Mouse (Mus musculus) hindbrain, embryonic 16.5 days (tissue): ENCODE measurements around the gene Htr1d. TPM values are rescaled to one million over a fixed set of nuclear protein-coding genes. Genes with fewer than 3 reads are reported as not detected.
A peak's percentile ranks its signal among the peaks of the same experiment; 100 is the strongest.

Source experiments
- ATAC-seq: fragments of 200-750 bp; cut with Nextera tagmentation; 2 replicates; pipeline ENCODE4 v1.8.0; 2017; ENCODE audit warnings: moderate TSS enrichment, moderate library complexity
- H3K27ac ChIP-seq: fragments of 300-500 bp; sonication (generic); 2 replicates; pipeline ENCODE4 v1.5.1; 2014; ENCODE audit warnings: low read depth, mild to moderate bottlenecking, control low read depth, low read length, moderate library complexity
- H3K27me3 ChIP-seq: fragments of 300-500 bp; sonication (generic); replicated peaks from 2 replicates; pipeline ENCODE4 v1.6.1; 2014; ENCODE audit warnings: low read length; ENCODE audit not compliant: control insufficient read depth, insufficient read depth
- H3K36me3 ChIP-seq: fragments of 300-500 bp; sonication (generic); 2 replicates; pipeline ENCODE4 v1.6.1; 2014; ENCODE audit warnings: mild to moderate bottlenecking, low read length, moderate library complexity, mixed read lengths; ENCODE audit not compliant: control insufficient read depth, insufficient read depth
- H3K4me1 ChIP-seq: fragments of 300-500 bp; sonication (generic); 2 replicates; pipeline ENCODE4 v1.6.1; 2014; ENCODE audit warnings: low read depth, low read length; ENCODE audit not compliant: control insufficient read depth, insufficient read depth
- H3K4me2 ChIP-seq: fragments of 300-500 bp; sonication (generic); 2 replicates; pipeline ENCODE4 v1.6.1; 2014; ENCODE audit warnings: mild to moderate bottlenecking, low read length, control low read depth, moderate library complexity
- H3K4me3 ChIP-seq: fragments of 300-500 bp; sonication (generic); 2 replicates; pipeline ENCODE4 v1.5.1; 2014; ENCODE audit warnings: mild to moderate bottlenecking, low read length, control low read depth, moderate library complexity
- H3K9ac ChIP-seq: fragments of 300-500 bp; sonication (generic); 2 replicates; pipeline ENCODE4 v1.6.1; 2014; ENCODE audit warnings: low read depth, mild to moderate bottlenecking, control low read depth, low read length, moderate library complexity
- H3K9me3 ChIP-seq: fragments of 300-500 bp; sonication (generic); 2 replicates; pipeline ENCODE4 v1.6.1; 2014; ENCODE audit warnings: mild to moderate bottlenecking, low read length, moderate library complexity; ENCODE audit not compliant: control insufficient read depth
- WGBS: fragments of 180-500 bp; shearing (Covaris S2); extraction: QIAGEN DNeasy Blood & Tissue Kit; methylation state at CpG from one replicate; pipeline ENCODE4 v1.1.7; 2014; 5-methylcytosine and 5-hydroxymethylcytosine counted together
- polyA plus RNA-seq: library from polyadenylated mRNA; unstranded; fragments of >200 nt; fragmentation: Nextera tagmentation; extraction: Ambion mirVana; gene quantifications from 2 replicates; pipeline ENCODE4 v1.2.1, GENCODE M21; 2015

Htr1d gene
- 3.7 and 4.7 TPM in 2 replicates for polyA plus RNA-seq

DNA sequence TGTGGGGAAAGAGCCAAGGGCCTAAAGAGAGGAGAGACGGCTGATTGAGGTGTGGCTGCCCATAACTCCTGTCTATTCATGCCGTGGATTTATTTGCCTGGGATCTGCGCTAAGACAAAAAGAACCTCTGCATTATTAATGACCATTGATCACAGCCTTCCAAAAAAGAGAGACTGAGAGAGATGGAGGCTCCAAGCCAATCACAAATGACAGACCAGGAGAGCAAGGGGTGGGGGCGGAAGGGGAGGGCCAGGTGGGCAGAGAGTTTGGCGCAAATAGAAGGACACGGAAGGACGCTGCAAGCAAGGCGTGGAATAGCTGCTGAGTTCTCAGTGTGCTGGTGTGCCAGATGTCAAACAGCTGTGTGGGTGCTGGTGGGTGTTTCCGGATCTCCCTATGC, at the start of gene Htr1d:
Gene Htr1d, plus strand, starts transcription at position 301 of the 400 bp plus-strand sequence.
- H3K4me1 ChIP-seq, result peaks cover 12% of the 10 kb centered on the region
- ATAC-seq, result no peak
- peak within 1 kb of the TSS; percentile 91 for H3K4me2 ChIP-seq
- H3K36me3 ChIP-seq, result no peaks in the 10 kb centered on the region
- no peaks in the 10 kb centered on the region for H3K9me3 ChIP-seq
- peak within 1 kb of the TSS; percentile 64 for H3K9ac ChIP-seq
- peak within 1 kb of the TSS; percentile 52 for H3K4me3 ChIP-seq
- WGBS, result 70% methylated on average over 9 of the region's 9 CpGs
- H3K27me3 ChIP-seq, result peaks cover 10% of the 10 kb centered on the region
- no peak within 1 kb of the TSS for H3K27ac ChIP-seq

- H3K9ac ChIP-seq, result no peak overlapping the region
- H3K4me3 ChIP-seq, result no peak overlapping the region
- 70% methylated on average over 5 of the region's 5 CpGs for WGBS
- ATAC-seq, result no peak
- H3K36me3 ChIP-seq, result no peaks in the 10 kb centered on the region
- H3K4me2 ChIP-seq, result no peak overlapping the region
- H3K4me1 ChIP-seq, result peaks cover 6% of the 10 kb centered on the region; the same call in 1 of the 2 replicates
- H3K27ac ChIP-seq, result no peak overlapping the region
- H3K27me3 ChIP-seq, result no peaks in the 10 kb centered on the region
- H3K9me3 ChIP-seq, result no peaks in the 10 kb centered on the region
Measured at GRCm38 (mm10) chr4:136377001-136377400, 46.3 kb upstream of the Htr1d start.

DNA sequence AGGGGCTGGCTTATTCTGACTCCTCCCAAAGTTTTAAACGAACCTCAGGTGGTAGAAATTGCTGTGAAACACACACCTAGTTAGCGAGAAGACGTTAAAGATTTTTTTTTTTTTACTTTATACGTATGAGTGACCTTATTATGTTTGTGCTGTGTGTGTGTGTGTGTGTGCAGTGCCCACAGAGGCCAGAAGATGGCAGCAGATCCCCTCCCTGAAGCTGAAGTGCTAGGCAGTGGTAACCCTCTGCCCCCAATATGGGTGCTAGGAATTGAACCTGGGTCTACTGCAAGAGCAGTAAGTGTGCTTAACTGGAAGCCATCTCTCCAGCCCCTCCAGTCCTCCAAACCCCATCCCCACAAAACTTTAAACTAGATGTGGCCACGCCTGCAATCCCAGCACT, 40.3 kb upstream of the Htr1d start:
- Histone ChIP-seq H3K9me3 (no peaks in the 10 kb centered on the region), H3K4me1 (no peaks in the 10 kb centered on the region), H3K4me3 (no peak overlapping the region), H3K4me2 (no peak overlapping the region), H3K9ac (no peak overlapping the region), H3K27ac (no peak overlapping the region), H3K36me3 (no peaks in the 10 kb centered on the region), H3K27me3 (no peaks in the 10 kb centered on the region)
- ATAC-seq, result no peak
- 89% methylated on average over 5 of the region's 5 CpGs for WGBS

GRCm38 (mm10) chr4:136383839-136384238, 39.5 kb upstream of the Htr1d start:
- no peaks in the 10 kb centered on the region for H3K27me3 ChIP-seq
- WGBS, result 75% methylated on average over 6 of the region's 6 CpGs
- ATAC-seq, result no peak
- no peak overlapping the region for H3K4me2 ChIP-seq
- H3K36me3 ChIP-seq, result no peaks in the 10 kb centered on the region
- no peak overlapping the region for H3K4me3 ChIP-seq
- H3K9me3 ChIP-seq, result no peaks in the 10 kb centered on the region
- H3K4me1 ChIP-seq, result no peaks in the 10 kb centered on the region
- no peak overlapping the region for H3K27ac ChIP-seq
- H3K9ac ChIP-seq, result no peak overlapping the region

- ATAC-seq, result no peak
- Histone ChIP-seq H3K27me3 (no peaks in the 10 kb centered on the region), H3K4me1 (no peaks in the 10 kb centered on the region), H3K4me3 (no peak overlapping the region), H3K27ac (no peak overlapping the region), H3K4me2 (no peak overlapping the region), H3K36me3 (no peaks in the 10 kb centered on the region), H3K9me3 (no peaks in the 10 kb centered on the region), H3K9ac (no peak overlapping the region)
- WGBS, result 48% methylated on average over 11 of the region's 11 CpGs
Measured at GRCm38 (mm10) chr4:136387261-136387660, 36.1 kb upstream of the Htr1d start.

GRCm38 (mm10) chr4:136401806-136402205, 21.5 kb upstream of the Htr1d start:
- H3K36me3 ChIP-seq, result no peaks in the 10 kb centered on the region
- H3K4me1 ChIP-seq, result no peaks in the 10 kb centered on the region
- no peak overlapping the region for H3K27ac ChIP-seq
- ATAC-seq, result no peak
- H3K4me2 ChIP-seq, result no peak overlapping the region
- 88% methylated on average over 10 of the region's 10 CpGs for WGBS
- no peaks in the 10 kb centered on the region for H3K9me3 ChIP-seq
- H3K4me3 ChIP-seq, result no peak overlapping the region
- no peak overlapping the region for H3K9ac ChIP-seq
- H3K27me3 ChIP-seq, result no peaks in the 10 kb centered on the region

- no peaks in the 10 kb centered on the region for H3K4me1 ChIP-seq
- H3K27ac ChIP-seq, result no peak overlapping the region
- WGBS, result 52% methylated on average over 11 of the region's 11 CpGs
- H3K27me3 ChIP-seq, result no peaks in the 10 kb centered on the region
- H3K36me3 ChIP-seq, result no peaks in the 10 kb centered on the region
- H3K4me3 ChIP-seq, result no peak overlapping the region
- H3K9ac ChIP-seq, result no peak overlapping the region
- ATAC-seq, result no peak
- H3K9me3 ChIP-seq, result no peaks in the 10 kb centered on the region
- no peak overlapping the region for H3K4me2 ChIP-seq
Measured at GRCm38 (mm10) chr4:136407831-136408230, 15.5 kb upstream of the Htr1d start.

DNA sequence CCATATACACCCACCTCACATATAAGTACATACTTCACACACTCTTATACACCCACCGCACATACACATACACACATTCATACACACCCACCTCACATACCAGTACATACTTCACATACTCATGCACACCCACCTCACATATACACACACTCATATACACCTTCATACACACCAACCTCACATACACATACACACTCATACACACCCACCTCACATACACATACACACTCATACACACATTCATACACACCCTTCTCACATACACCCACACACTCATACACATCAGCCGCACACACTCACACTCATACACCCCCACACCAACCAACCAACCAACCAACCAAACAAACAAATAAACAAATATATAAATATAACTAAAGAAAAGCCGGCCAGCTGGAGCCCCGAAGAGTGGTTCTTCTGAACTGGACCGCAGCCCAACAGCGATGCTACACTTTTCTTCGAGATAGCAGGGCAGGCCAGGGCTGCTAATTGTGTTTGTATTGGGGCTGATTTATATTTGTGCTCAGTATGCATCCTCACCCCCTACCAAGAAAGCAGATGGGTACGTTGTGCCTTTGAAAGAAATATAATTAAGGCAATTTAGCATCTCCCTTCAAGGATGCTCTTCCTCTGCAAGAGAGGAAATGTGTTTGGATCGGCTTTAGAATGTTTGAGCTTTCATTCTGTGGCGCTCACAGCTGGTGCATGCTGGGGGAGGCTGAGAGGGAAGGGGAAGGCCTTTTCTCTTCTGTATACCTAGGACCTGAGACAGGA, 11.1 kb upstream of the Htr1d start:
- no peaks in the 10 kb centered on the region for H3K4me1 ChIP-seq
- 56% methylated on average over 10 of the region's 10 CpGs for WGBS
- H3K9ac ChIP-seq, result no peak overlapping the region
- ATAC-seq, result 0 out of 2 replicates have a peak, but pooled peaks have one; percentile 27
- H3K27ac ChIP-seq, result 0 out of 2 replicates have a peak overlapping the region, but pooled peaks have one; percentile 29
- H3K9me3 ChIP-seq, result no peaks in the 10 kb centered on the region
- no peak overlapping the region for H3K4me3 ChIP-seq
- H3K4me2 ChIP-seq, result no peak overlapping the region
- H3K36me3 ChIP-seq, result no peaks in the 10 kb centered on the region
- no peaks in the 10 kb centered on the region for H3K27me3 ChIP-seq

DNA sequence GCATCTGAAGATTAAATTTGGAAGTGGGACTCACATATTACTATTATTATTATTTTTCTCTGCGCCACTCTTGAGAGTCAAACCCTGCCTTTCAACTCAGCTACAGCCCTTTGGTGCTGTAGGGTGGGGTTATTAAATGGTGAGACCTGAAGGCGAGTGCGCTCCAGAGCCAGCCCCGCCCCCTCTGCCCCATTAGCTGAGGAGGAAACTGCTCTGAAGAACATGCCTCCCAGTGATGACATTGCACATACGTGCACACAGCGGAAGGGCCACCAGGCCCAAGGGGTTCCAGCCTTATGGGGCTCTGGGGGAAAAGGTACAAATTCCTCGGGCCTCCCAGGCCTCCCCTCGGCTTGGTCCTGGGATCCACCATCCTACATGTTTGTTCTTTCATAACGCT, 7.8 kb upstream of the Htr1d start:
- no peaks in the 10 kb centered on the region for H3K27me3 ChIP-seq
- H3K4me2 ChIP-seq, result no peak overlapping the region
- no peaks in the 10 kb centered on the region for H3K36me3 ChIP-seq
- no peaks in the 10 kb centered on the region for H3K9me3 ChIP-seq
- ATAC-seq, result no peak
- 84% methylated on average over 9 of the region's 9 CpGs for WGBS
- H3K4me3 ChIP-seq, result no peak overlapping the region
- no peak overlapping the region for H3K9ac ChIP-seq
- peaks cover 3% of the 10 kb centered on the region; the same call in 1 of the 2 replicates for H3K4me1 ChIP-seq
- no peak overlapping the region for H3K27ac ChIP-seq
